Mouse (Mus musculus) forebrain, postnatal 0 days (tissue): ENCODE measurements around the gene Stx8. TPM values are rescaled to one million over a fixed set of nuclear protein-coding genes. Genes with fewer than 3 reads are reported as not detected.
A peak's percentile ranks its signal among the peaks of the same experiment; 100 is the strongest.

ENCODE experiments used
- ATAC-seq: fragments of 200-750 bp; cut with Nextera tagmentation; 2 replicates; pipeline ENCODE4 v1.8.0; 2017; ENCODE audit warnings: mild to moderate bottlenecking, moderate library complexity
- DNase-seq: peaks from one replicate; pipeline ENCODE4 v3.0.0-alpha.2; 2015
- H3K27ac ChIP-seq: fragments of 300-500 bp; sonication (generic); 2 replicates; pipeline ENCODE4 v1.5.1; 2014; ENCODE audit warnings: low read depth, mild to moderate bottlenecking, antibody characterized with exemption, low read length, moderate library complexity, mixed read lengths
- H3K27me3 ChIP-seq: fragments of 300-500 bp; sonication (generic); 2 replicates; pipeline ENCODE4 v1.6.1; 2014; ENCODE audit warnings: mild to moderate bottlenecking, low read length, mixed read lengths; ENCODE audit not compliant: insufficient read depth
- H3K36me3 ChIP-seq: fragments of 300-500 bp; sonication (generic); 2 replicates; pipeline ENCODE4 v1.6.1; 2014; ENCODE audit warnings: mild to moderate bottlenecking, moderate library complexity; ENCODE audit not compliant: insufficient read depth
- H3K4me1 ChIP-seq: fragments of 300-500 bp; sonication (generic); 2 replicates; pipeline ENCODE4 v1.6.1; 2014; ENCODE audit warnings: antibody characterized with exemption; ENCODE audit not compliant: insufficient read depth
- H3K4me2 ChIP-seq: fragments of 300-500 bp; sonication (generic); 2 replicates; pipeline ENCODE4 v1.6.1; 2014; ENCODE audit warnings: low read depth, mild to moderate bottlenecking, moderate library complexity
- H3K4me3 ChIP-seq: fragments of 300-500 bp; sonication (generic); 2 replicates; pipeline ENCODE4 v1.5.1; 2014; ENCODE audit warnings: low read depth, low read length, mixed read lengths
- H3K9ac ChIP-seq: fragments of 300-500 bp; sonication (generic); 2 replicates; pipeline ENCODE4 v1.6.1; 2014; ENCODE audit warnings: mild to moderate bottlenecking
- H3K9me3 ChIP-seq: fragments of 300-500 bp; sonication (generic); 2 replicates; pipeline ENCODE4 v1.6.1; 2016; ENCODE audit warnings: low read length
- CTCF ChIP-seq: sonication (generic); IDR thresholded peaks from 2 replicates; pipeline ENCODE4 v1.5.1; 2016; ENCODE audit warnings: antibody characterized with exemption, control low read depth, low read depth
- WGBS: fragments of 180-500 bp; shearing (Covaris S2); extraction: QIAGEN DNeasy Blood & Tissue Kit; methylation state at CpG from one replicate; pipeline ENCODE4 v1.1.7; 2014; 5-methylcytosine and 5-hydroxymethylcytosine counted together
- polyA plus RNA-seq: library from polyadenylated mRNA; unstranded; fragments of >200 nt; fragmentation: Nextera tagmentation; extraction: Ambion mirVana; gene quantifications from 2 replicates; pipeline ENCODE4 v1.2.1, GENCODE M21; 2015
- total RNA-seq: library from RNA; depleted of rRNA; stranded (reverse); fragments of >200 nt; gene quantifications from 2 replicates; pipeline ENCODE4 v1.2.3, GENCODE M21; 2014

Stx8 gene
- total and polyA plus RNA-seq, 2 experiments from 2014 or later = 11.1 to 67.8 TPM

DNA sequence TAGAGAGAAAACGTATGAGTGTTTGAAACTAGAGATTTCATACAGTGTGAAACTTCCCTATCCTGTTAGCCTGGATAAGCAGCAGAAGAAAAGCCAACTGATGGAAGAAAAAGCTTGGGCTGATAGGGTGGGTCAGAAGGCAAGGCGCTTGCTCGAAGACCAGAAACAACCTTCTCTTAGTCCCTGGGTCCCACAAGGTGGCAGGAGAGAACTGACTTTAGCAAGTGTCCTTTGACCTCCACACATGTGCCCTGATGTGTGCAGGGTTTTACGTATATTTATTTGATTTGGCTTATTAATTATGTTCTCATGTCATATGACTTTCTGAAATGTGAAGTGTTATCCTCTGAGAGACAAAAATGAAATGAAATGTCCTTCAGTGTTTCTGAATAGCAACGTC lies 60.6 kb downstream of the Stx8 start:
- 87% methylated on average over 5 of the region's 5 CpGs for WGBS
- no peak overlapping the region for H3K27ac ChIP-seq
- no peaks in the 10 kb centered on the region for H3K4me1 ChIP-seq
- no peak overlapping the region for H3K4me2 ChIP-seq
- no peak overlapping the region for H3K4me3 ChIP-seq
- no peak for DNase-seq
- no peaks in the 10 kb centered on the region for H3K9me3 ChIP-seq
- H3K36me3 ChIP-seq = no peaks in the 10 kb centered on the region
- H3K9ac ChIP-seq = no peak overlapping the region
- no peak for TF ChIP-seq CTCF
- H3K27me3 ChIP-seq = no peaks in the 10 kb centered on the region
- ATAC-seq = no peak

DNA sequence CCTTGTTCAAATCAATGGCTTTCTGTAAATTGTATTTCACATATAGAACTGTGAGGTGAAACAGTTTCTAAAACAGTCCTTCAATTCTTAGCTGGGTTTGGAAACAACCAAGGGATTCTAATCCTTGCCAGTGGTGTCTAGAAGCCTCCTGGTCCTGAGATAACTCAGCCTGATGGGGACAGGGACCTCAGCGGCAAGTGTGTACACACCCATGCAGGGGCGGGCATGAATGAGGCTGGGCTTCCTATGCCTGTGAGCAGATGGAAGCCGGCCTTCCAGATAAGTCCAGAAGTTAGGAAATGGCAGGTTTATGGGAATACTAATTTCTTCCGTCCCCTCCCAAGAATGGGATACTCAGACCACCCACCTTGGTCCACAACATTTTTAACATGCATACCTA lies 63.1 kb downstream of the Stx8 start:
- WGBS = 77% methylated on average over 4 of the region's 4 CpGs
- H3K27me3 ChIP-seq = no peaks in the 10 kb centered on the region
- no peaks in the 10 kb centered on the region for H3K9me3 ChIP-seq
- H3K36me3 ChIP-seq = no peaks in the 10 kb centered on the region
- DNase-seq = no peak
- no peak for TF ChIP-seq CTCF
- no peak overlapping the region for H3K9ac ChIP-seq
- no peak overlapping the region for H3K4me2 ChIP-seq
- no peak for ATAC-seq
- H3K27ac ChIP-seq = no peak overlapping the region
- H3K4me3 ChIP-seq = no peak overlapping the region
- H3K4me1 ChIP-seq = no peaks in the 10 kb centered on the region

DNA sequence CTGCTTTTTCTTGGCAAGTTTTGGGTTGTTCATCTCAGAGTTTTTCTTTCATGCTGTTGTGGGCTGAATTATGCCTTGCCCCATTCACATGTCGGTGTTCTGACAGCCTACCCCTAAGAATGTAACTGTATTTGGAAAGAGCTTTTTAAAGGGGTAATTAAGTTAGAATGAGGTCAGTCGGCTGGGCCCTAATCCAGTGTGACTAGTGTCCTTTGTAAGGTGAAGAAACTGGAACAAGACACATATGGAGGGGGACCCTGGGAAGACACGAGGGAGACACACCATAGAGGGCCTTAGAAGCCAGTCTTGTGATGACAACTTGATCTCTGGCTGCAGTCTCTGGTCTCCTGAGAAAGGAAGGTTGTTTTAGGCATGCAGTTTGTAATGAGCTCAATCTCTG lies 63.9 kb downstream of the Stx8 start:
- H3K4me3 ChIP-seq = no peak overlapping the region
- no peak overlapping the region for H3K27ac ChIP-seq
- TF ChIP-seq CTCF = no peak
- H3K9ac ChIP-seq = no peak overlapping the region
- H3K9me3 ChIP-seq = no peaks in the 10 kb centered on the region
- DNase-seq (no peak), ATAC-seq (no peak)
- H3K4me2 ChIP-seq = no peak overlapping the region
- no peaks in the 10 kb centered on the region for H3K27me3 ChIP-seq
- no peaks in the 10 kb centered on the region for H3K36me3 ChIP-seq
- 6% methylated on average over 3 of the region's 3 CpGs for WGBS
- H3K4me1 ChIP-seq = no peaks in the 10 kb centered on the region

DNA sequence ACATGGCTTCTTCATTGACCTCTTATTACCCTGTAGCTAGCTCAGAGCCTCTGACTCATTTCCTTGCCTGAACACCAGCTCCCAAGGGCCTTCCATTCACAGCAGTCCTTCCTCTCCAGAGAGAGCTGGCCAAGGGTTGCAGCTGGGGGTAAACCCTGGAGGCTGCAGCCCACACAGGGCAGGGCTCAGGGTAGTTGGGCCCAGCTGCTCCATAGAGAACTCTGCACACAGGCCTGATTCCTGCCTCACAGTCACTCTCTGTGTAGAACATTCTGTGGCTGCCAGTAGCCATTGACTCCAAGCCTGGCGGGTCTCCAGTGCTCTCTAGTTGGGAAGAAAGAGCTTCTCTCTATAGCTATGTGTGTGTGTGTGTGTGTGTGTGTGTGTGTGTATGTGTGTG lies 64.8 kb downstream of the Stx8 start:
- Histone ChIP-seq H3K4me3 (no peak overlapping the region), H3K9me3 (no peaks in the 10 kb centered on the region), H3K9ac (no peak overlapping the region), H3K4me2 (no peak overlapping the region), H3K27ac (no peak overlapping the region; the same call in 1 of the 2 replicates), H3K27me3 (no peaks in the 10 kb centered on the region), H3K36me3 (no peaks in the 10 kb centered on the region), H3K4me1 (no peaks in the 10 kb centered on the region)
- ATAC-seq (peak; percentile 93), DNase-seq (peak; percentile 54)
- no peak for TF ChIP-seq CTCF
- WGBS = 73% methylated on average over 1 of the region's 1 CpGs

DNA sequence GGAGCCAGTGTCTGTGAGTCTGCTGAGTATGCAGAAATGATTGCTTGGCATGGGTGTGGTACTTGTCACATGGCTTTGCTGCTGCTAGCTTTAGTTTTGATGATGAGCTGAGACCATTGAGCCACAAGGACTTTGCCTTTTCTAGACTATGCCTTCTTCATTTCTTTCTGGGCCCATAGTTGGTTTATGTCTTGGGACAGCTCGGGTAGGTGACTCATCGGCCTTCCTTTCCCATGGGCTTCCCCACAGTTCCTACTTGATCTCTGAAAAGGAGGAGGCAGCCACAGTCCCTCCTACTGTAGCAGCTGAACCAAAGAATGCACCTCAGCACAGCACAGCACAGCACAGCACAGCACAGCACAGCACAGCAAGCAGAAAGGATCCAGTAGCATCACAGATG lies 66.5 kb downstream of the Stx8 start:
- Histone ChIP-seq H3K9ac (no peak overlapping the region), H3K4me1 (no peaks in the 10 kb centered on the region), H3K27me3 (no peaks in the 10 kb centered on the region), H3K27ac (no peak overlapping the region), H3K4me2 (no peak overlapping the region), H3K36me3 (no peaks in the 10 kb centered on the region), H3K9me3 (no peaks in the 10 kb centered on the region), H3K4me3 (no peak overlapping the region)
- 86% methylated on average over 2 of the region's 2 CpGs for whole genome bisulfite sequencing
- ATAC-seq (no peak), DNase-seq (no peak)
- no peak for TF ChIP-seq CTCF

DNA sequence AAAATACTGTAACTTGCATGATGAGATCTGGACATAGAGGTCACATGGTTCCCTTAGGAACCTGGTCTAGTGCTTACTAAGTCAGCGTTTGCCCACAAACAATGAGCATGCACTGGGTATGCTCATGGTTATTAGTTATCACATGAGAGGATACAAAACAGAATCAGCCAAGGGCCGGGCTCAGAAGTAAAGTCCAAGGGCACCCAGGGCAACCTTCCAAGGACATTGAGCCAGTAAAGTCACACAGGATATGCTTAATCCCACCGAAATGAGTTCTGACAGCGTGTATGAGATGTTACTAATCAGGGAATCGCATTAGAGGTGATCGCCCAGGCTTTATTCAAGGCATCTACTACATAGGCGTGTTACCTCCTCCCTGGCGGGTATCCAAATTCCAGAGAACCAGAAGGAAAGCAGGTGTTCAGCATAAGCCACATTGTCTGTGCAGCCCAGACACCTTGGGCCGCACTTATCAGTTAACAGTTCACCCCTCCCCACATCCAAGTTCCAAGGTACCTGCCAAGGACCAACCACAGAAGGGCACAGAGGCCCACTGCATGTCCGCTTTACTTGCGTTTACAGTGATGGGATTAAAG lies 67.4 kb downstream of the Stx8 start:
- no peak overlapping the region for H3K9ac ChIP-seq
- H3K4me1 ChIP-seq = no peaks in the 10 kb centered on the region
- no peak overlapping the region for H3K4me3 ChIP-seq
- H3K9me3 ChIP-seq = no peaks in the 10 kb centered on the region
- H3K36me3 ChIP-seq = no peaks in the 10 kb centered on the region
- WGBS = 90% methylated on average over 11 of the region's 11 CpGs
- H3K27ac ChIP-seq = no peak overlapping the region
- no peak for TF ChIP-seq CTCF
- no peak for ATAC-seq
- no peak overlapping the region for H3K4me2 ChIP-seq
- no peaks in the 10 kb centered on the region for H3K27me3 ChIP-seq
- DNase-seq = no peak

DNA sequence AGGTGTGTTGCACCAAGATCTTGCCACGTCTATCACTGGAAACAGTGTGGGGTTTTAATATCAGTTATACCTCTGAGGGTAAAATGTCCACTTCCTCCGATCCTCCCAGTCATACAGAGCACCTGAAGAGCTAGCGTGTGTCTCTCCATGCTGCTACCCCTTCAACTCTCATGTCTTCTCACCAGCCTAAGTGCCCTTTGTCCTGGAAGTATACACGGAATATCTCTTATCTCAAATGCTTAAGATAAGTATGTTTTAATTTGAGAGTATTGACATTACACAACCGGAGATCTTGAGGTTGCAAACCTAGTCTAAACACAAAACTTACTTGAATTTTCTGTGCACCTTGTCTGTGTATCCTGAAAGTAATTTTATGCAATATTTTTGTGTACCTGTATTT lies 68.4 kb downstream of the Stx8 start:
- no peak overlapping the region for H3K27ac ChIP-seq
- H3K4me3 ChIP-seq = no peak overlapping the region
- no peaks in the 10 kb centered on the region for H3K9me3 ChIP-seq
- H3K4me1 ChIP-seq = no peaks in the 10 kb centered on the region
- DNase-seq (no peak), ATAC-seq (no peak)
- no peak for TF ChIP-seq CTCF
- no peak overlapping the region for H3K9ac ChIP-seq
- no peak overlapping the region for H3K4me2 ChIP-seq
- H3K27me3 ChIP-seq = no peaks in the 10 kb centered on the region
- WGBS = 95% methylated on average over 5 of the region's 5 CpGs
- no peaks in the 10 kb centered on the region for H3K36me3 ChIP-seq
